Mouse (Mus musculus) G1E (cell line): ENCODE measurements around the gene Slc35e1. TPM values are rescaled to one million over a fixed set of nuclear protein-coding genes. Genes with fewer than 3 reads are reported as not detected.

Source experiments
- ATAC-seq: 2 replicates; pipeline ENCODE4 v1.8.0; 2016; ENCODE audit warnings: mild to moderate bottlenecking; ENCODE audit not compliant: insufficient number of reproducible peaks, poor library complexity, low FRiP score, severe bottlenecking; ENCODE audit errors: extremely low read depth
- DNase-seq: peaks from one replicate; pipeline ENCODE4 v3.0.0; 2012; ENCODE audit warnings: low spot score
- H3K27me3 ChIP-seq: 2 replicates; pipeline ENCODE4 v1.6.1; 2012; ENCODE audit warnings: mild to moderate bottlenecking, low read length, inconsistent platforms; ENCODE audit not compliant: insufficient read depth
- H3K36me3 ChIP-seq: replicated peaks from 2 replicates; pipeline ENCODE3; 2012; ENCODE audit warnings: mild to moderate bottlenecking, inconsistent platforms
- H3K4me1 ChIP-seq: 2 replicates; pipeline ENCODE4 v1.6.1; 2012; ENCODE audit warnings: low read depth, low read length, inconsistent platforms, mixed read lengths; ENCODE audit not compliant: insufficient read depth
- H3K4me3 ChIP-seq: 2 replicates; pipeline ENCODE4 v1.5.1; 2012; ENCODE audit warnings: low read depth, mild to moderate bottlenecking, inconsistent platforms, low read length, moderate library complexity, mixed read lengths
- H3K9me3 ChIP-seq: replicated peaks from 2 replicates; pipeline ENCODE4 v1.6.1; 2012; ENCODE audit warnings: inconsistent platforms
- CTCF ChIP-seq: IDR thresholded peaks from 2 replicates; pipeline ENCODE4 v1.5.1; 2012; ENCODE audit warnings: low read depth, low read length, inconsistent platforms, mixed read lengths
- GATA1 ChIP-seq: IDR thresholded peaks from 2 replicates; pipeline ENCODE4 v1.6.1; 2012; ENCODE audit warnings: borderline replicate concordance, low read length, inconsistent platforms, mixed read lengths
- GATA2 ChIP-seq: IDR thresholded peaks from 2 replicates; pipeline ENCODE4 v1.6.1; 2012; ENCODE audit warnings: low read depth, low read length, inconsistent platforms, borderline replicate concordance
- POLR2AphosphoS5 ChIP-seq: IDR thresholded peaks from 2 replicates; pipeline ENCODE4 v1.6.1; 2012; ENCODE audit warnings: low read depth, low read length, inconsistent platforms; ENCODE audit not compliant: insufficient replicate concordance
- TAL1 ChIP-seq: conservative IDR thresholded peaks from 2 replicates; pipeline ENCODE4 v1.6.1; 2012; ENCODE audit warnings: low read depth, low read length, inconsistent platforms, mixed read lengths
- polyA plus RNA-seq: library from polyadenylated mRNA; stranded (reverse); fragments of >175 nt; gene quantifications from 2 replicates; pipeline ENCODE4 v1.2.3, GENCODE M21; 2012
- total RNA-seq, 2 experiments: library from RNA; stranded (forward) in 1 of 2; stranded (reverse) in 1 of 2; fragments of 200-1000 nt in 1 of 2; fragments of >200 nt in 1 of 2; fragmentation: Nextera tagmentation in 1 of 2; gene quantifications; 2 replicates each; pipeline ENCODE4 v1.2.3; 2014 to 2017

Gene Slc35e1
- total and polyA plus RNA-seq, 3 experiments, result 9.0 to 40.9 (median 22.7) TPM

GRCm38 (mm10) chr8:72513158-72513557 lies 20.7 kb upstream of the Slc35e1 start:
- peaks cover 38% of the 10 kb centered on the region for H3K4me1 ChIP-seq

GRCm38 (mm10) chr8:72512648-72513047 lies 20.2 kb upstream of the Slc35e1 start:
- Histone ChIP-seq H3K4me3 (no peak overlapping the region), H3K27me3 (no peaks in the 10 kb centered on the region), H3K4me1 (peaks cover 39% of the 10 kb centered on the region), H3K36me3 (peaks cover 86% of the 10 kb centered on the region), H3K9me3 (no peaks in the 10 kb centered on the region)
- DNase-seq (no peak), ATAC-seq (no peak)
- TF ChIP-seq TAL1 (no peak), POLR2AphosphoS5 (no peak), CTCF (no peak), GATA1 (no peak), GATA2 (no peak)

More at GRCm38 (mm10) chr8:72513158-72513557, 20.7 kb upstream of the Slc35e1 start:
- Histone ChIP-seq H3K9me3 (no peaks in the 10 kb centered on the region), H3K36me3 (peaks cover 83% of the 10 kb centered on the region), H3K4me3 (no peak overlapping the region), H3K27me3 (no peaks in the 10 kb centered on the region)
- DNase-seq, result no peak
- TF ChIP-seq POLR2AphosphoS5 (no peak), TAL1 (no peak), CTCF (no peak), GATA1 (no peak), GATA2 (no peak)
- ATAC-seq, result no peak

- H3K27me3 ChIP-seq, result no peaks in the 10 kb centered on the region
- no peaks in the 10 kb centered on the region for H3K9me3 ChIP-seq
- TF ChIP-seq POLR2AphosphoS5 (no peak), TAL1 (no peak), CTCF (no peak), GATA2 (no peak), GATA1 (no peak)
- H3K4me1 ChIP-seq, result peaks cover 61% of the 10 kb centered on the region
- no peak overlapping the region for H3K4me3 ChIP-seq
- no peak for ATAC-seq
- DNase-seq, result no peak
- peaks cover 72% of the 10 kb centered on the region for H3K36me3 ChIP-seq
Observed at GRCm38 (mm10) chr8:72507505-72507904, 15.1 kb upstream of the Slc35e1 start.

GRCm38 (mm10) chr8:72504637-72505314 lies 12.4 kb upstream of the Slc35e1 start:
- TF ChIP-seq CTCF, result no peak
- no peak for TF ChIP-seq TAL1
- no peak for TF ChIP-seq POLR2AphosphoS5
- TF ChIP-seq GATA2, result no peak
- no peak for TF ChIP-seq GATA1
- peaks cover 57% of the 10 kb centered on the region for H3K4me1 ChIP-seq
- no peaks in the 10 kb centered on the region for H3K27me3 ChIP-seq
- H3K36me3 ChIP-seq, result peaks cover 74% of the 10 kb centered on the region
- H3K9me3 ChIP-seq, result no peaks in the 10 kb centered on the region
- peak; percentile 34; the same call in 1 of the 2 replicates for ATAC-seq
- DNase-seq, result no peak
- H3K4me3 ChIP-seq, result no peak overlapping the region

- Histone ChIP-seq H3K4me3 (no peak overlapping the region), H3K4me1 (peaks cover 59% of the 10 kb centered on the region), H3K27me3 (no peaks in the 10 kb centered on the region), H3K9me3 (no peaks in the 10 kb centered on the region), H3K36me3 (peaks cover 74% of the 10 kb centered on the region)
- no peak for TF ChIP-seq POLR2AphosphoS5
- no peak for TF ChIP-seq GATA1
- TF ChIP-seq TAL1, result no peak
- no peak for TF ChIP-seq GATA2
- DNase-seq (no peak), ATAC-seq (no peak)
Observed at GRCm38 (mm10) chr8:72504137-72504536, 11.7 kb upstream of the Slc35e1 start.

- ATAC-seq, result no peak
- Histone ChIP-seq H3K36me3 (peaks cover 96% of the 10 kb centered on the region), H3K9me3 (no peaks in the 10 kb centered on the region), H3K4me3 (no peak overlapping the region), H3K27me3 (no peaks in the 10 kb centered on the region), H3K4me1 (peaks cover 52% of the 10 kb centered on the region)
- no peak for TF ChIP-seq TAL1
- TF ChIP-seq GATA2, result no peak
- no peak for TF ChIP-seq CTCF
- TF ChIP-seq GATA1, result no peak
- TF ChIP-seq POLR2AphosphoS5, result no peak
- DNase-seq, result no peak
Observed at GRCm38 (mm10) chr8:72500521-72500931, 8.1 kb upstream of the Slc35e1 start.
